Mouse (Mus musculus) yolk sac, embryonic 10.5 days (tissue): ENCODE results near the gene Orc3.
"Not testable (repeated sequence)": the region's sequence is repeated elsewhere in the genome, so short reads cannot be mapped to it uniquely, and the experiment has no call there.

Experiments used
- DNase-seq: peaks from one replicate; pipeline ENCODE4 v3.0.0-alpha.2; 2017; ENCODE audit warnings: low spot score

Gene Orc3

GRCm38 (mm10) chr4:34581990-34582389 is 32.8 kb downstream of the Orc3 start:
- DNase-seq = no peak

GRCm38 (mm10) chr4:34581489-34581888 is 33.3 kb downstream of the Orc3 start:
- not testable (repeated sequence) for DNase-seq

GRCm38 (mm10) chr4:34579215-34579614 is 35.5 kb downstream of the Orc3 start:
- no peak for DNase-seq

GRCm38 (mm10) chr4:34577028-34577427 is 37.7 kb downstream of the Orc3 start:
- DNase-seq = no peak

GRCm38 (mm10) chr4:34572876-34573275 is 41.9 kb downstream of the Orc3 start:
- DNase-seq = no peak

- no peak for DNase-seq
Measured at GRCm38 (mm10) chr4:34566226-34566625, 48.5 kb downstream of the Orc3 start.

- no peak for DNase-seq
Measured at GRCm38 (mm10) chr4:34560971-34561370, 53.8 kb downstream of the Orc3 start.

- DNase-seq = no peak
Measured at GRCm38 (mm10) chr4:34556183-34556582, 58.6 kb downstream of the Orc3 start.

GRCm38 (mm10) chr4:34555604-34556003 is 59.1 kb downstream of the Orc3 start:
- DNase-seq = no peak

GRCm38 (mm10) chr4:34554596-34554995 is 60.1 kb downstream of the Orc3 start:
- no peak for DNase-seq

GRCm38 (mm10) chr4:34551966-34552365 is 62.8 kb downstream of the Orc3 start:
- no peak for DNase-seq

GRCm38 (mm10) chr4:34551098-34551809 is 63.5 kb downstream of the Orc3 start:
- DNase-seq = peak; percentile 84

- DNase-seq = no peak
Measured at GRCm38 (mm10) chr4:34550748-34551097, 64.0 kb downstream of the Orc3 start, which contains the start of gene Akirin2. Akirin2 (plus strand) TSS chr4:34550937.

GRCm38 (mm10) chr4:34549981-34550747 is 64.6 kb downstream of the Orc3 start:
- peak; percentile 97 for DNase-seq

- no peak for DNase-seq
Measured at GRCm38 (mm10) chr4:34529941-34530340, 84.8 kb downstream of the Orc3 start.

- no peak for DNase-seq
Measured at GRCm38 (mm10) chr4:34529379-34529778, 85.4 kb downstream of the Orc3 start.

GRCm38 (mm10) chr4:34528430-34529100 is 86.2 kb downstream of the Orc3 start:
- DNase-seq = no peak

- DNase-seq = no peak
Measured at GRCm38 (mm10) chr4:34526771-34527170, 88.0 kb downstream of the Orc3 start.

GRCm38 (mm10) chr4:34523586-34523985 is 91.2 kb downstream of the Orc3 start:
- no peak for DNase-seq

GRCm38 (mm10) chr4:34522846-34523245 is 91.9 kb downstream of the Orc3 start:
- no peak for DNase-seq
